Mouse (Mus musculus): ENCODE data around the gene Sacm1l.

- TF ChIP-seq CTCF (IDR thresholded peaks at IDR 0.05; ENCODE audit: borderline replicate concordance, insufficient read depth, low read length), result no peak
- no peak for TF ChIP-seq POLR2A (IDR thresholded peaks at IDR 0.05; ENCODE audit: low read depth, low read length)
These were observed 19.6 kb upstream of the Sacm1l start for GRCm38 (mm10) chr9:123509638-123510604.
